Mouse (Mus musculus) liver, embryonic 14.5 days (tissue): ENCODE results near the gene Tbx1. TPM values are rescaled to one million over a fixed set of nuclear protein-coding genes. Genes with fewer than 3 reads are reported as not detected.

ENCODE experiments used
- ATAC-seq: fragments of 200-750 bp; cut with Nextera tagmentation; 2 replicates; pipeline ENCODE4 v1.8.0; 2017; ENCODE audit warnings: moderate number of reproducible peaks, mild to moderate bottlenecking, moderate library complexity; ENCODE audit not compliant: insufficient read depth
- DNase-seq, 3 experiments: peaks; one replicate each; pipeline ENCODE4 v3.0.0-alpha.2; 2012 to 2013; ENCODE audit warnings: low read depth in 3 of 3, low spot score in 3 of 3
- H3K27ac ChIP-seq: fragments of 300-500 bp; sonication (generic); 2 replicates; pipeline ENCODE4 v1.5.1; 2014; ENCODE audit warnings: moderate library complexity, mild to moderate bottlenecking, control low read depth, inconsistent platforms
- H3K27me3 ChIP-seq: fragments of 300-500 bp; sonication (generic); 2 replicates; pipeline ENCODE4 v1.6.1; 2014; ENCODE audit warnings: mild to moderate bottlenecking, low read length, moderate library complexity; ENCODE audit not compliant: control insufficient read depth, insufficient read depth
- H3K36me3 ChIP-seq: fragments of 300-500 bp; sonication (generic); replicated peaks from 2 replicates; pipeline ENCODE4 v1.6.1; 2014; ENCODE audit warnings: low read depth; ENCODE audit not compliant: control insufficient read depth, insufficient read depth
- H3K4me1 ChIP-seq, 2 experiments: fragments of 200-500 bp in 1 of 2; fragments of 300-500 bp in 1 of 2; sonication (generic) in 1 of 2; replicated peaks; 2 replicates each; pipeline ENCODE4 v1.6.1; 2012 to 2014; ENCODE audit warnings: antibody characterized with exemption in 1 of 2, inconsistent platforms in 1 of 2, low read length in 1 of 2; ENCODE audit not compliant: control insufficient read depth in 2 of 2, insufficient read depth in 2 of 2
- H3K4me2 ChIP-seq: fragments of 300-500 bp; sonication (generic); 2 replicates; pipeline ENCODE4 v1.6.1; 2014; ENCODE audit warnings: low read depth, mild to moderate bottlenecking, control low read depth, moderate library complexity
- H3K4me3 ChIP-seq, 2 experiments: fragments of 200-500 bp in 1 of 2; fragments of 300-500 bp in 1 of 2; sonication (generic) in 1 of 2; 2 replicates each; pipeline ENCODE4 v1.5.1; 2012 to 2014; ENCODE audit warnings: low read depth in 2 of 2, low read length in 2 of 2, mild to moderate bottlenecking in 2 of 2, control low read depth in 1 of 2, inconsistent platforms in 1 of 2, moderate library complexity in 1 of 2; ENCODE audit not compliant: insufficient read depth in 1 of 2
- H3K9ac ChIP-seq: fragments of 300-500 bp; sonication (generic); replicated peaks from 2 replicates; pipeline ENCODE4 v1.6.1; 2014; ENCODE audit warnings: mild to moderate bottlenecking, control low read depth, moderate library complexity
- H3K9me3 ChIP-seq: fragments of 300-500 bp; sonication (generic); 2 replicates; pipeline ENCODE4 v1.6.1; 2016; ENCODE audit warnings: low read length, mixed read lengths; ENCODE audit not compliant: control insufficient read depth
- CTCF ChIP-seq: IDR thresholded peaks from 2 replicates; pipeline ENCODE4 v1.5.1; 2016; ENCODE audit warnings: antibody characterized with exemption, low read depth, control low read depth
- EP300 ChIP-seq: IDR thresholded peaks from 2 replicates; pipeline ENCODE4 v1.6.1; 2016; ENCODE audit warnings: antibody characterized with exemption, low read depth
- WGBS: fragments of 180-500 bp; shearing (Covaris S2); extraction: QIAGEN DNeasy Blood & Tissue Kit; methylation state at CpG from one replicate; pipeline ENCODE4 v1.1.7; 2014; ENCODE audit not compliant: insufficient replicate concordance; 5-methylcytosine and 5-hydroxymethylcytosine counted together
- polyA plus RNA-seq, 2 experiments: library from polyadenylated mRNA; depleted of rRNA in 1 of 2; stranded (reverse) in 1 of 2; unstranded in 1 of 2; fragments of >200 nt; fragmentation: Nextera tagmentation in 1 of 2; extraction: Ambion mirVana in 1 of 2; gene quantifications; 2 replicates each; pipeline versions ENCODE4 v1.2.1 to v1.2.3; 2012 to 2014

The Tbx1 gene
- polyA plus RNA-seq, 2 experiments: 0.02 TPM; not detected in 1

GRCm38 (mm10) chr16:18584901-18585510 lies 5.5 kb downstream of the Tbx1 start:
- Histone ChIP-seq H3K27me3 (peaks cover 100% of the 10 kb centered on the region), H3K4me2 (no peak overlapping the region), H3K4me3 (no peak overlapping the region), H3K36me3 (no peaks in the 10 kb centered on the region), H3K9ac (no peak overlapping the region), H3K4me1 (no peaks in the 10 kb centered on the region), H3K27ac (no peak overlapping the region), H3K9me3 (no peaks in the 10 kb centered on the region)
- 37% methylated on average over 10 of the region's 10 CpGs for WGBS
- no peak for DNase-seq
- TF ChIP-seq CTCF: no peak
- no peak for TF ChIP-seq EP300
- ATAC-seq: no peak

GRCm38 (mm10) chr16:18583673-18584357 lies 6.7 kb downstream of the Tbx1 start:
- ATAC-seq (no peak), DNase-seq (no peak)
- H3K36me3 ChIP-seq: no peaks in the 10 kb centered on the region
- no peak overlapping the region for H3K27ac ChIP-seq
- H3K9me3 ChIP-seq: no peaks in the 10 kb centered on the region
- H3K9ac ChIP-seq: no peak overlapping the region
- TF ChIP-seq EP300 (no peak), CTCF (no peak)
- H3K27me3 ChIP-seq: peaks cover 96% of the 10 kb centered on the region
- WGBS: 21% methylated on average over 10 of the region's 10 CpGs
- no peak overlapping the region for H3K4me2 ChIP-seq
- H3K4me3 ChIP-seq: no peak overlapping the region
- no peaks in the 10 kb centered on the region for H3K4me1 ChIP-seq

DNA sequence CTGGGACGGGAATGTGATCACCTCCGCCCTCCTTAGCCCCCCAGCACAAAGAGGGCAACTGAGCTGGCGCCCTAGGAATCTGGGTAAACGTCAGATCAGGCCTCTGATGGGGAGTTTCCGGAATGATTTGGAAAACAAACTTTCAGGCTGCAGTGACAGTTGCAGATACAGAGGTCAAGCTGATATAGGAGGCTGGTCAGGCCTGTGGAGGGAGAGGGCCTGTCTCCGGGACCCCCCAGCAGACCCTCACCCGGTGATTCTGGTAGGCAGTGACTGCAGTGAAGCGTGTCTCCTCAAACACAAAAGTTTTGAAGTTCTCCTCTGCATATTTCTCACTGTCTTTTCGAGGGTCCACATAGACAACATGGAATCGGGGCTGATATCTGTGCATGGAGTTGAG lies 7.3 kb downstream of the Tbx1 start:
- DNase-seq (no peak), ATAC-seq (no peak)
- TF ChIP-seq CTCF: no peak
- TF ChIP-seq EP300: no peak
- no peak overlapping the region for H3K27ac ChIP-seq
- peaks cover 92% of the 10 kb centered on the region for H3K27me3 ChIP-seq
- H3K4me3 ChIP-seq: no peak overlapping the region
- H3K9me3 ChIP-seq: no peaks in the 10 kb centered on the region
- WGBS: 20% methylated on average over 10 of the region's 10 CpGs
- no peaks in the 10 kb centered on the region for H3K36me3 ChIP-seq
- H3K4me1 ChIP-seq: no peaks in the 10 kb centered on the region
- H3K9ac ChIP-seq: no peak overlapping the region
- no peak overlapping the region for H3K4me2 ChIP-seq

DNA sequence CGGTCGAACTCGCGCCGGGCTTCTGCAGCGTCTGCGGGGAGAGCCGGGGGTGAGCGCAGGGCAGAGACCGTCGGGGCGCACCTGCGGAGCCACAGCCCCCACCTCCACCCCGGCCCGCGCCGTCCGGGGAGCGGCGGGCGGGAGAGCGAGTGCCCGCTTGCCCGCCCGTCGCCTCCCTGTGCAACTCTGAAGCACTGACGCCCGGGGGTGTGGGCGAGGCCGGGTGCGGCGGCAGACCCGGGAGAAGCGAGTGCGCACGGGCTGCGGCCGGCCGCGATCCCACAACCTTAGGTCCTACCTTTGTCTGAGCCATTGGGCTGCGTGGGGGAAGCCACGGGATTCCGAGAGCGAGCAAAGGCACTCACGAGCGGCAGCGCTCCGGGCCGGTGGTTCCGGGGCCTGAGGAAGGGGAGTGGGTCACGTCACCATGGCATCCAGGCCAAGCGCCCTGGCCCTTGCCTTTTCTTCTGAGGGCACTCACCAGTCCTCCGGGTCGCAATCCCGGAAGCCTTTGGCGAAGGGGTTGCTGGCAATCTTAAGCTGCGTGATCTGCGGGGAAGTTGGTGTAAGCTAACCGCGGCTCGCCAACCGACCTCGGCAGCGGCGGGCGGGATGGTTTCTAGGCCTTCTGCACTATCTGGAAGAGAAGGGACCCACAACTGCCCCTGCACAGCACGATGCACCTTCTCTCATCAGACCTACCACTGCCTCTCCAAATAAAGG lies 7.9 kb downstream of the Tbx1 start:
- H3K27ac ChIP-seq: no peak overlapping the region
- H3K27me3 ChIP-seq: peaks cover 86% of the 10 kb centered on the region
- H3K4me1 ChIP-seq: no peaks in the 10 kb centered on the region
- no peak overlapping the region for H3K9ac ChIP-seq
- H3K4me3 ChIP-seq: 0 out of 4 replicates have a peak overlapping the region, but pooled peaks of 1 of the 2 experiments have one; percentile 1
- H3K9me3 ChIP-seq: no peaks in the 10 kb centered on the region
- no peaks in the 10 kb centered on the region for H3K36me3 ChIP-seq
- ATAC-seq (no peak), DNase-seq (no peak)
- WGBS: 1% methylated on average over 65 of the region's 67 CpGs
- no peak overlapping the region; the same call in 1 of the 2 replicates for H3K4me2 ChIP-seq
- TF ChIP-seq EP300 (no peak), CTCF (no peak)
